Mouse (Mus musculus) hindbrain, embryonic 10.5 days (tissue): ENCODE measurements at regions not wholly inside any gene's neighbourhood (a gene's known extent, or its start where the extent isn't known, plus 50 kb on each side); places are given as distances from the start of the nearest gene placed in this dataset.

Experiments used
- DNase-seq: peaks from one replicate; pipeline ENCODE4 v3.0.0-alpha.2; 2017; ENCODE audit warnings: low spot score
- H3K27ac ChIP-seq: fragments of 300-500 bp; sonication (generic); 2 replicates; pipeline ENCODE4 v1.5.1; 2016; ENCODE audit warnings: mild to moderate bottlenecking, moderate library complexity
- H3K27me3 ChIP-seq: fragments of 300-500 bp; sonication (generic); 2 replicates; pipeline ENCODE4 v1.6.1; 2016; ENCODE audit warnings: mild to moderate bottlenecking; ENCODE audit not compliant: poor library complexity, insufficient read depth, severe bottlenecking
- H3K36me3 ChIP-seq: fragments of 300-500 bp; sonication (generic); 2 replicates; pipeline ENCODE4 v1.6.1; 2016; ENCODE audit warnings: mild to moderate bottlenecking, moderate library complexity
- H3K4me1 ChIP-seq: fragments of 300-500 bp; sonication (generic); replicated peaks from 2 replicates; pipeline ENCODE4 v1.6.1; 2016; ENCODE audit warnings: mild to moderate bottlenecking
- H3K4me3 ChIP-seq: fragments of 300-500 bp; sonication (generic); 2 replicates; pipeline ENCODE4 v1.5.1; 2016; ENCODE audit warnings: mild to moderate bottlenecking, moderate library complexity
- H3K9me3 ChIP-seq: fragments of 300-500 bp; sonication (generic); 2 replicates; pipeline ENCODE4 v1.6.1; 2016; ENCODE audit warnings: mild to moderate bottlenecking, moderate library complexity
- WGBS: fragments of 180-500 bp; shearing (Covaris S2); methylation state at CpG from one replicate; pipeline ENCODE4 v1.1.7; 2016; 5-methylcytosine and 5-hydroxymethylcytosine counted together

- H3K27ac ChIP-seq: no peak overlapping the region
- DNase-seq: no peak
- peaks cover 30% of the 10 kb centered on the region for H3K4me1 ChIP-seq
- no peaks in the 10 kb centered on the region for H3K9me3 ChIP-seq
- H3K4me3 ChIP-seq: no peak overlapping the region
- peaks cover 17% of the 10 kb centered on the region for H3K27me3 ChIP-seq
- H3K36me3 ChIP-seq: no peaks in the 10 kb centered on the region
- 74% methylated on average over 17 of the region's 17 CpGs for WGBS
Observed at GRCm38 (mm10) chr3:52198751-52199738, 69.1 kb upstream of the Foxo1 start.

- H3K4me3 ChIP-seq: no peak overlapping the region
- 75% methylated on average over 4 of the region's 4 CpGs for WGBS
- no peak for DNase-seq
Observed at GRCm38 (mm10) chr3:52200106-52200505, 68.0 kb upstream of the Foxo1 start.

GRCm38 (mm10) chr3:52210556-52211302, 57.4 kb upstream of the Foxo1 start:
- Histone ChIP-seq H3K9me3 (peaks cover 11% of the 10 kb centered on the region; the same call in 1 of the 2 replicates), H3K4me1 (peaks cover 13% of the 10 kb centered on the region), H3K36me3 (no peaks in the 10 kb centered on the region), H3K4me3 (peak overlapping the region; percentile 33), H3K27me3 (peaks cover 21% of the 10 kb centered on the region), H3K27ac (peak overlapping the region; percentile 23; the same call in 1 of the 2 replicates)
- DNase-seq: no peak
- WGBS: 22% methylated on average over 24 of the region's 24 CpGs

More at GRCm38 (mm10) chr3:52200106-52200505, 68.0 kb upstream of the Foxo1 start:
- Histone ChIP-seq H3K27me3 (peaks cover 9% of the 10 kb centered on the region; the same call in 1 of the 2 replicates), H3K9me3 (peaks cover 7% of the 10 kb centered on the region), H3K27ac (no peak overlapping the region), H3K36me3 (no peaks in the 10 kb centered on the region), H3K4me1 (peaks cover 26% of the 10 kb centered on the region)

GRCm38 (mm10) chr3:52211303-52211695, 56.8 kb upstream of the Foxo1 start:
- Histone ChIP-seq H3K27me3 (peaks cover 21% of the 10 kb centered on the region), H3K4me3 (peak overlapping the region; percentile 33; the same call in 1 of the 2 replicates), H3K9me3 (peaks cover 5% of the 10 kb centered on the region; the same call in 1 of the 2 replicates), H3K27ac (peak overlapping the region; percentile 23; the same call in 1 of the 2 replicates), H3K36me3 (no peaks in the 10 kb centered on the region), H3K4me1 (peaks cover 13% of the 10 kb centered on the region)
- 30% methylated on average over 6 of the region's 6 CpGs for WGBS
- DNase-seq: no peak

- peaks cover 20% of the 10 kb centered on the region for H3K27me3 ChIP-seq
- H3K4me1 ChIP-seq: peaks cover 13% of the 10 kb centered on the region
- peaks cover 3% of the 10 kb centered on the region; the same call in 1 of the 2 replicates for H3K9me3 ChIP-seq
- no peak overlapping the region for H3K27ac ChIP-seq
- no peak overlapping the region for H3K4me3 ChIP-seq
- no peak for DNase-seq
- H3K36me3 ChIP-seq: no peaks in the 10 kb centered on the region
- 93% methylated on average over 7 of the region's 7 CpGs for WGBS
Observed at GRCm38 (mm10) chr3:52214114-52214513, 54.0 kb upstream of the Foxo1 start.

GRCm38 (mm10) chr3:52215083-52215482, 53.1 kb upstream of the Foxo1 start:
- Histone ChIP-seq H3K9me3 (no peaks in the 10 kb centered on the region), H3K27ac (no peak overlapping the region), H3K36me3 (no peaks in the 10 kb centered on the region), H3K4me1 (peaks cover 13% of the 10 kb centered on the region), H3K27me3 (peaks cover 12% of the 10 kb centered on the region), H3K4me3 (no peak overlapping the region)
- no peak for DNase-seq
- WGBS: 92% methylated on average over 9 of the region's 9 CpGs
